Mouse (Mus musculus) ES-Bruce4 (cell line): ENCODE measurements around the gene Cbarp. TPM values are rescaled to one million over a fixed set of nuclear protein-coding genes. Genes with fewer than 3 reads are reported as not detected.

ENCODE experiments used
- H3K27ac ChIP-seq: 2 replicates; pipeline ENCODE4 v1.5.1; 2012; ENCODE audit warnings: low read length, inconsistent platforms; ENCODE audit not compliant: insufficient read depth
- H3K27me3 ChIP-seq: 2 replicates; pipeline ENCODE4 v1.6.1; 2012; ENCODE audit warnings: mild to moderate bottlenecking, low read length, inconsistent platforms; ENCODE audit not compliant: control insufficient read depth, poor library complexity, insufficient read depth, severe bottlenecking
- H3K36me3 ChIP-seq: 2 replicates; pipeline ENCODE4 v1.6.1; 2012; ENCODE audit warnings: inconsistent platforms, mild to moderate bottlenecking, low read length, moderate library complexity; ENCODE audit not compliant: control insufficient read depth, poor library complexity, insufficient read depth, severe bottlenecking
- H3K4me1 ChIP-seq: one replicate; pipeline ENCODE4 v1.8.1; 2011; ENCODE audit warnings: low read length; ENCODE audit not compliant: control insufficient read depth, insufficient read depth
- H3K4me3 ChIP-seq: 2 replicates; pipeline ENCODE4 v1.5.1; 2011; ENCODE audit warnings: low read depth, mild to moderate bottlenecking, low read length
- H3K9ac ChIP-seq: 2 replicates; pipeline ENCODE4 v1.6.1; 2012; ENCODE audit warnings: low read depth, mild to moderate bottlenecking, inconsistent platforms; ENCODE audit not compliant: poor library complexity, severe bottlenecking
- H3K9me3 ChIP-seq: replicated peaks from 2 replicates; pipeline ENCODE4 v1.6.1; 2012; ENCODE audit warnings: mild to moderate bottlenecking, low read length, inconsistent platforms; ENCODE audit not compliant: control insufficient read depth, poor library complexity, insufficient read depth, severe bottlenecking
- CTCF ChIP-seq: IDR thresholded peaks from one replicate; pipeline ENCODE4 v1.8.1; 2011; ENCODE audit warnings: low read depth, low read length
- EP300 ChIP-seq: IDR thresholded peaks from 2 replicates; pipeline ENCODE4 v1.6.1; 2011; ENCODE audit warnings: low read depth, low read length; ENCODE audit not compliant: insufficient read depth
- POLR2A ChIP-seq: IDR thresholded peaks from one replicate; pipeline ENCODE4 v1.8.1; 2011; ENCODE audit warnings: low read length; ENCODE audit not compliant: insufficient read depth
- polyA plus RNA-seq: library from polyadenylated mRNA; stranded (reverse); fragments of >200 nt; gene quantifications from 2 replicates; pipeline ENCODE4 v1.2.4, GENCODE M21; 2011; ENCODE audit warnings: low read depth; ENCODE audit not compliant: missing spikeins, insufficient read depth, insufficient read length

The Cbarp gene
- polyA plus RNA-seq, 1 experiment, result 29.8 TPM

GRCm38 (mm10) chr10:80160455-80161371 lies 20.1 kb upstream of the Cbarp start:
- Histone ChIP-seq H3K4me1 (peaks cover 11% of the 10 kb centered on the region), H3K9me3 (no peaks in the 10 kb centered on the region), H3K36me3 (peaks cover 15% of the 10 kb centered on the region), H3K27ac (peak overlapping the region; percentile 40), H3K9ac (peak overlapping the region; percentile 31), H3K4me3 (peak overlapping the region; percentile 75), H3K27me3 (no peaks in the 10 kb centered on the region)
- TF ChIP-seq POLR2A (no peak), EP300 (no peak), CTCF (no peak)

- peaks cover 24% of the 10 kb centered on the region for H3K36me3 ChIP-seq
- H3K4me3 ChIP-seq, result peak overlapping the region; percentile 75
- peaks cover 10% of the 10 kb centered on the region for H3K4me1 ChIP-seq
- TF ChIP-seq EP300 (peak; percentile 34; the same call in 1 of the 2 replicates), CTCF (no peak)
- H3K9me3 ChIP-seq, result no peaks in the 10 kb centered on the region
- H3K9ac ChIP-seq, result peak overlapping the region; percentile 31
- peak overlapping the region; percentile 94 for H3K27ac ChIP-seq
- H3K27me3 ChIP-seq, result no peaks in the 10 kb centered on the region
These were observed 19.2 kb upstream of the Cbarp start for GRCm38 (mm10) chr10:80159561-80160454.

GRCm38 (mm10) chr10:80159021-80159560 lies 18.5 kb upstream of the Cbarp start:
- H3K36me3 ChIP-seq, result peaks cover 31% of the 10 kb centered on the region
- H3K27me3 ChIP-seq, result no peaks in the 10 kb centered on the region
- H3K4me3 ChIP-seq, result peak overlapping the region; percentile 57
- peaks cover 9% of the 10 kb centered on the region for H3K4me1 ChIP-seq
- H3K27ac ChIP-seq, result peak overlapping the region; percentile 94
- TF ChIP-seq CTCF (no peak), EP300 (no peak), POLR2A (no peak)
- peak overlapping the region; percentile 3 for H3K9ac ChIP-seq
- no peaks in the 10 kb centered on the region for H3K9me3 ChIP-seq

GRCm38 (mm10) chr10:80158307-80158986 lies 17.8 kb upstream of the Cbarp start:
- Histone ChIP-seq H3K27ac (peak overlapping the region; percentile 94), H3K9me3 (no peaks in the 10 kb centered on the region), H3K9ac (peak overlapping the region; percentile 3), H3K36me3 (peaks cover 38% of the 10 kb centered on the region), H3K4me1 (peaks cover 5% of the 10 kb centered on the region), H3K4me3 (peak overlapping the region; percentile 27), H3K27me3 (no peaks in the 10 kb centered on the region)
- TF ChIP-seq POLR2A (no peak), EP300 (no peak), CTCF (no peak)

GRCm38 (mm10) chr10:80157141-80157929 lies 16.7 kb upstream of the Cbarp start:
- Histone ChIP-seq H3K27me3 (no peaks in the 10 kb centered on the region), H3K4me1 (peaks cover 9% of the 10 kb centered on the region), H3K27ac (0 out of 2 replicates have a peak overlapping the region, but pooled peaks have one; percentile 10), H3K9me3 (no peaks in the 10 kb centered on the region), H3K9ac (no peak overlapping the region), H3K36me3 (peaks cover 39% of the 10 kb centered on the region), H3K4me3 (no peak overlapping the region)
- no peak for TF ChIP-seq POLR2A
- TF ChIP-seq CTCF, result no peak
- TF ChIP-seq EP300, result no peak
